Mouse (Mus musculus) spleen, postnatal 10 days (tissue): ENCODE data around the gene Zfp869.
"Not testable (repeated sequence)": the region's sequence is repeated elsewhere in the genome, so short reads cannot be mapped to it uniquely, and the experiment has no call there.

Experiments used
- DNase-seq, 2 experiments: peaks; one replicate each; pipeline ENCODE4 v3.0.0; 2021 to 2022; ENCODE audit warnings: low spot score in 2 of 2

Gene Zfp869

GRCm38 (mm10) chr8:69710624-69711023, at the start of gene Zfp869:
Gene Zfp869 (minus strand): TSS chr8:69710724.
- DNase-seq, result not testable (repeated sequence)

- DNase-seq, result no peak
Observed at GRCm38 (mm10) chr8:69758316-69758715, 47.8 kb upstream of the Zfp869 start.

- no peak for DNase-seq
Observed at GRCm38 (mm10) chr8:69752437-69752836, 41.9 kb upstream of the Zfp869 start.

- DNase-seq, result peak; percentile 98
Observed at GRCm38 (mm10) chr8:69749544-69750454, 39.3 kb upstream of the Zfp869 start, which contains the start of gene Zfp963. Gene Zfp963 (minus strand): TSS chr8:69749970.

- DNase-seq, result no peak
Observed at GRCm38 (mm10) chr8:69741231-69741630, 30.7 kb upstream of the Zfp869 start.

GRCm38 (mm10) chr8:69740763-69741162, 30.2 kb upstream of the Zfp869 start:
- no peak for DNase-seq

GRCm38 (mm10) chr8:69735495-69735894, 25.0 kb upstream of the Zfp869 start:
- DNase-seq, result no peak

- no peak for DNase-seq
Observed at GRCm38 (mm10) chr8:69717232-69717580, 6.7 kb upstream of the Zfp869 start.

GRCm38 (mm10) chr8:69716403-69717231, 6.1 kb upstream of the Zfp869 start:
- peak; percentile 87 to 95 for DNase-seq

GRCm38 (mm10) chr8:69715366-69715765, 4.8 kb upstream of the Zfp869 start:
- no peak for DNase-seq

- DNase-seq, result no peak
Observed at GRCm38 (mm10) chr8:69713516-69713915, 3.0 kb upstream of the Zfp869 start.

- DNase-seq, result no peak
Observed at GRCm38 (mm10) chr8:69701810-69702209, 8.7 kb downstream of the Zfp869 start.

- not testable (repeated sequence) for DNase-seq
Observed at GRCm38 (mm10) chr8:69665051-69665450, 45.5 kb downstream of the Zfp869 start.

GRCm38 (mm10) chr8:69661294-69661693, 49.2 kb downstream of the Zfp869 start:
- DNase-seq, result no peak
